Mouse (Mus musculus) left cerebral cortex, postnatal 25 days (tissue): ENCODE data around the gene Efcab1. TPM values are rescaled to one million over a fixed set of nuclear protein-coding genes. Genes with fewer than 3 reads are reported as not detected.

Experiments used
- DNase-seq, 2 experiments: peaks; one replicate each; pipeline ENCODE4 v3.0.0; 2022; ENCODE audit warnings: low spot score in 2 of 2, mixed read lengths in 1 of 2
- intact Hi-C: fragments of 180-260 bp; cut with DNase I; formaldehyde crosslinking; loops from one replicate; pipeline ENCODE4 v1.15.1; 2025
- total RNA-seq, 2 experiments: library from RNA; stranded (reverse); gene quantifications; 2 replicates each; pipeline ENCODE4 v1.2.3; 2021

Efcab1 gene
- total RNA-seq, 2 experiments from 2014 or later = 5.1 to 5.9 TPM

DNA sequence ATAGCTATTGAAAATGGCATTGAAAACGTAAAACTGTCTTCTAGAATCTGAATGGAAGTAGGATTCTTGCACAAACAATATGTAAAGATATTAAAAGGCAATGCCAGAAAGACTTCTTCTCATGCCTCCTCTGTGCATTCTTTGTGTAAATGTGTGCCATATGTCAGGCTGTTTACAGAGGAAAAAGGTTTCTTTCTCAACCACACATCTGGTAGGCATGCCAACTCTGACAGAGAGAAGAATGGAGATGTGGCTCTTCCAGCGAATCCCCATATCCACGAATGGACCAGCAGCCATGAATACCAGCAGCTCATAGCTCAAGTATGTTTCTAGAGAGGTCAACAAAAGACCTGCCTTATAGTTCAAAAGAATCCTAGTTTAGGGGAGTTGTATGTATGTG, 84.6 kb downstream of the Efcab1 start:
- intact Hi-C loops = no loop called here
- no peak for DNase-seq

DNA sequence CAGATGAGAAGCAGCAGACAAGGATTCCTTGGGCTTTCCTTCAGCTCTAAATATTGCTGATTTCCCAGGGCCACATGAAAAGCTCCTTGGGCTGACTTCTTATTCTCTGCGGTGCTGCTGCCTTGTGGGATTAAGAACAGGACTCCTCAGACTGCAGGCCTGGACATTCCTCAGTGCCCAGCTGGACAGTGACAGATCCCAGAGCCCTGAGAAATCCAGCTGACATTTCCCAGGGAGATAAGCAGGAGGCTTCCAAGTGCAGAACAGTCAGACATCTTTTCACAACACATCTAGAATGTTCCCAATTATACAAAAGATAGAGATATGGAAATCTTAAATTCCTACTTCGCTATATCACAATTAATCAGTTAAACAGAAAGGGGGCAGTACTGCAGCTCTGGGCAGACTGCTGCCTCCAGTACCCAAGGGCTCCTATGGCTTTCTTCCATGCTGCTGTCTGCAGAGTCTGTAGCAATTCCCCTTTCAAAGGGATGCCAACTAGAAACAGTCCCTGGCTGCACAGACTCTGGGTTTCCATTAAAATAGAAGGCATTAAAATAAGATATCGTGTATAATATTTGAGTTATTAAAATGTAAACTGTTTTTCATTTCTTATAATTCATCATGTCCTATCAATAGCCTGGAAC, 86.2 kb downstream of the Efcab1 start:
- no peak for DNase-seq
- intact Hi-C loops = no loop called here

DNA sequence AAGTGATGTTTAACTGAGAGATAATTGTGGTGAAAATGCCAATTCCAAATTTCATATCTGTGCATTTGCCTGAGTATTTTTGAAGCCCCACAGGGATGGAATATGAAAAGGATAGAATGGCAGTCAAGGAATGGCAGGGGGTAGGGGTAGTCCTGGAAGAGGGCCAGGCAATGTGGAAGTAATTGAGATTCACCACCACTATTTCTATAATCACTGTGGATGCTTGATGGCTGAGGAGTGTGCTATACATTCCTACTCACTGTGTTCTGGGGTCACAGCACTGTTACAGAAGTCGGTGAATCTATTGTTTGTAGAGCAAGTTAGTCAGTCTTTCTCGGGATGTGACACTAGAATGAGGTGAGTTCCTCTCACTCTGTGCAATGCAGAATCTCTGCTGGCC, 108.3 kb downstream of the Efcab1 start:
- no peak for DNase-seq
- intact Hi-C loops = no loop called here
